Mouse (Mus musculus) myocyte (in vitro differentiated cells): ENCODE measurements around the gene Lysmd2. TPM values are rescaled to one million over a fixed set of nuclear protein-coding genes. Genes with fewer than 3 reads are reported as not detected.

Experiments used
- H3K27me3 ChIP-seq: one replicate; pipeline ENCODE4 v1.6.1; 2011; ENCODE audit not compliant: control insufficient read depth, insufficient read depth, insufficient read length
- H3K36me3 ChIP-seq: one replicate; pipeline ENCODE4 v1.6.1; 2011; ENCODE audit not compliant: control insufficient read depth, insufficient read depth
- H3K4me2 ChIP-seq: one replicate; pipeline ENCODE4 v1.6.1; 2011; ENCODE audit warnings: low read depth, control low read depth
- H3K4me3 ChIP-seq: one replicate; pipeline ENCODE4 v1.5.1; 2011; ENCODE audit warnings: mild to moderate bottlenecking, control low read depth, moderate library complexity
- H3K79me2 ChIP-seq: one replicate; pipeline ENCODE4 v1.6.1; 2011; ENCODE audit not compliant: control insufficient read depth, insufficient read depth
- H3ac ChIP-seq: one replicate; pipeline ENCODE4 v1.6.1; 2011; ENCODE audit not compliant: control insufficient read depth, insufficient read length
- CEBPB ChIP-seq: IDR thresholded peaks from 2 replicates; pipeline ENCODE4 v1.6.1; 2011; ENCODE audit warnings: mild to moderate bottlenecking, moderate library complexity; ENCODE audit not compliant: poor library complexity, insufficient read depth, severe bottlenecking
- E2F4 ChIP-seq: IDR thresholded peaks from one replicate; pipeline ENCODE4 v1.6.1; 2011; ENCODE audit warnings: mild to moderate bottlenecking, control low read depth, moderate library complexity; ENCODE audit not compliant: insufficient read depth
- MAX ChIP-seq: IDR thresholded peaks from one replicate; pipeline ENCODE4 v1.6.1; 2011; ENCODE audit warnings: low read depth, mild to moderate bottlenecking, control low read depth
- MYOD1 ChIP-seq, 3 experiments: IDR thresholded peaks; one replicate each; pipeline ENCODE4 v1.6.1; 2011; ENCODE audit warnings: control low read depth in 2 of 3, low read depth in 2 of 3, mild to moderate bottlenecking in 2 of 3, moderate library complexity in 1 of 3; ENCODE audit not compliant: insufficient read length in 2 of 3, control insufficient read depth in 1 of 3
- MYOG ChIP-seq, 3 experiments: IDR thresholded peaks; one replicate each; pipeline ENCODE4 v1.6.1; 2011; ENCODE audit warnings: control low read depth in 2 of 3, low read depth in 2 of 3, mild to moderate bottlenecking in 2 of 3; ENCODE audit not compliant: insufficient read length in 2 of 3, control insufficient read depth in 1 of 3, insufficient read depth in 1 of 3
- POLR2A ChIP-seq: IDR thresholded peaks from one replicate; pipeline ENCODE4 v1.6.1; 2011; ENCODE audit warnings: low read depth, mild to moderate bottlenecking, control low read depth, moderate library complexity; ENCODE audit not compliant: insufficient read length
- POLR2AphosphoS2 ChIP-seq: IDR thresholded peaks from one replicate; pipeline ENCODE4 v1.6.1; 2011; ENCODE audit warnings: low read depth, control low read depth; ENCODE audit not compliant: insufficient read length
- REST ChIP-seq: IDR thresholded peaks from one replicate; pipeline ENCODE4 v1.6.1; 2011; ENCODE audit warnings: mild to moderate bottlenecking, control low read depth, moderate library complexity; ENCODE audit not compliant: insufficient read depth, insufficient read length
- SRF ChIP-seq: IDR thresholded peaks from one replicate; pipeline ENCODE4 v1.6.1; 2011; ENCODE audit warnings: low read depth; ENCODE audit not compliant: control insufficient read depth, insufficient read length
- TCF12 ChIP-seq: IDR thresholded peaks from one replicate; pipeline ENCODE4 v1.6.1; 2011; ENCODE audit warnings: mild to moderate bottlenecking, control low read depth; ENCODE audit not compliant: poor library complexity, insufficient read depth, severe bottlenecking
- TCF3 ChIP-seq: IDR thresholded peaks from one replicate; pipeline ENCODE4 v1.6.1; 2011; ENCODE audit warnings: low read depth, control low read depth; ENCODE audit not compliant: insufficient read length
- USF1 ChIP-seq: IDR thresholded peaks from one replicate; pipeline ENCODE4 v1.6.1; 2011; ENCODE audit warnings: low read depth, mild to moderate bottlenecking, control low read depth, moderate library complexity
- polyA plus RNA-seq: library from polyadenylated mRNA; unstranded; fragments of >200 nt; fragmentation: generic; extraction: Trizol; gene quantifications from one replicate; pipeline ENCODE4 v1.2.1, GENCODE M21; 2012; ENCODE audit warnings: missing spikeins

Gene Lysmd2
- polyA plus RNA-seq, 1 experiment = 4.9 TPM

GRCm38 (mm10) chr9:75607496-75607895 lies 18.0 kb upstream of the Lysmd2 start:
- Histone ChIP-seq H3K4me2 (no peak overlapping the region), H3K4me3 (no peak overlapping the region), H3K36me3 (no peaks in the 10 kb centered on the region), H3ac (no peak overlapping the region), H3K27me3 (peaks cover 15% of the 10 kb centered on the region), H3K79me2 (no peaks in the 10 kb centered on the region)
- TF ChIP-seq POLR2AphosphoS2 = no peak
- TF ChIP-seq TCF12 = no peak
- TF ChIP-seq MYOD1 (IDR thresholded peaks at IDR 0.05; ENCODE audit: control insufficient read depth in 1 of 3, insufficient read length in 2 of 3, low read depth in 2 of 3) = no peak
- TF ChIP-seq TCF3 = no peak

- H3K79me2 ChIP-seq = no peaks in the 10 kb centered on the region
- no peak overlapping the region for H3K4me3 ChIP-seq
- H3ac ChIP-seq = no peak overlapping the region
- H3K36me3 ChIP-seq = no peaks in the 10 kb centered on the region
- no peak for TF ChIP-seq POLR2AphosphoS2
- TF ChIP-seq MYOG (IDR thresholded peaks at IDR 0.05; ENCODE audit: control insufficient read depth in 1 of 3, insufficient read depth in 1 of 3, insufficient read length in 2 of 3, low read depth in 2 of 3) = no peak
- no peak for TF ChIP-seq CEBPB
- TF ChIP-seq TCF12 = no peak
- no peak for TF ChIP-seq POLR2A
- no peak for TF ChIP-seq TCF3
- TF ChIP-seq E2F4 = no peak
- no peak for TF ChIP-seq USF1
- TF ChIP-seq MYOD1 (IDR thresholded peaks at IDR 0.05; ENCODE audit: control insufficient read depth in 1 of 3, insufficient read length in 2 of 3, low read depth in 2 of 3) = no peak
- no peak for TF ChIP-seq MAX
- TF ChIP-seq SRF = no peak
- no peak for TF ChIP-seq REST
- no peak overlapping the region for H3K4me2 ChIP-seq
- peaks cover 15% of the 10 kb centered on the region for H3K27me3 ChIP-seq
Measured at GRCm38 (mm10) chr9:75609505-75609904, 16.0 kb upstream of the Lysmd2 start.

- Histone ChIP-seq H3K4me3 (no peak overlapping the region), H3K36me3 (no peaks in the 10 kb centered on the region), H3K4me2 (no peak overlapping the region), H3K27me3 (peaks cover 15% of the 10 kb centered on the region), H3K79me2 (no peaks in the 10 kb centered on the region), H3ac (no peak overlapping the region)
- TF ChIP-seq POLR2A (no peak), E2F4 (no peak), TCF12 (no peak), MYOG (IDR thresholded peaks at IDR 0.05; ENCODE audit: control insufficient read depth in 1 of 3, insufficient read depth in 1 of 3, insufficient read length in 2 of 3, low read depth in 2 of 3) (no peak), REST (no peak), TCF3 (no peak), MAX (no peak), POLR2AphosphoS2 (no peak), CEBPB (no peak), SRF (no peak), USF1 (no peak), MYOD1 (IDR thresholded peaks at IDR 0.05; ENCODE audit: control insufficient read depth in 1 of 3, insufficient read length in 2 of 3, low read depth in 2 of 3) (no peak)
Measured at GRCm38 (mm10) chr9:75609965-75610364, 15.6 kb upstream of the Lysmd2 start.

- Histone ChIP-seq H3ac (no peak within 1 kb of the TSS), H3K4me2 (peak within 1 kb of the TSS; percentile 24), H3K79me2 (no peaks in the 10 kb centered on the region), H3K4me3 (no peak within 1 kb of the TSS), H3K27me3 (peaks cover 15% of the 10 kb centered on the region), H3K36me3 (no peaks in the 10 kb centered on the region)
- TF ChIP-seq MYOG (IDR thresholded peaks at IDR 0.05; ENCODE audit: control insufficient read depth in 1 of 3, insufficient read depth in 1 of 3, insufficient read length in 2 of 3, low read depth in 2 of 3) = no peak
- no peak for TF ChIP-seq TCF3
- TF ChIP-seq POLR2A = no peak
- TF ChIP-seq USF1 = no peak
- no peak for TF ChIP-seq POLR2AphosphoS2
- TF ChIP-seq REST = no peak
- TF ChIP-seq MAX = no peak
- TF ChIP-seq CEBPB = no peak
- TF ChIP-seq TCF12 = no peak
- no peak for TF ChIP-seq SRF
- no peak for TF ChIP-seq E2F4
- no peak for TF ChIP-seq MYOD1 (IDR thresholded peaks at IDR 0.05; ENCODE audit: control insufficient read depth in 1 of 3, insufficient read length in 2 of 3, low read depth in 2 of 3)
Measured at GRCm38 (mm10) chr9:75610571-75611493, 14.7 kb upstream of the Lysmd2 start, which contains the start of gene Tmod2. Tmod2 (minus strand) TSS chr9:75611325.
